10 mouse cellular contexts compared by ENCODE assay signal in the genomic region with DNA sequence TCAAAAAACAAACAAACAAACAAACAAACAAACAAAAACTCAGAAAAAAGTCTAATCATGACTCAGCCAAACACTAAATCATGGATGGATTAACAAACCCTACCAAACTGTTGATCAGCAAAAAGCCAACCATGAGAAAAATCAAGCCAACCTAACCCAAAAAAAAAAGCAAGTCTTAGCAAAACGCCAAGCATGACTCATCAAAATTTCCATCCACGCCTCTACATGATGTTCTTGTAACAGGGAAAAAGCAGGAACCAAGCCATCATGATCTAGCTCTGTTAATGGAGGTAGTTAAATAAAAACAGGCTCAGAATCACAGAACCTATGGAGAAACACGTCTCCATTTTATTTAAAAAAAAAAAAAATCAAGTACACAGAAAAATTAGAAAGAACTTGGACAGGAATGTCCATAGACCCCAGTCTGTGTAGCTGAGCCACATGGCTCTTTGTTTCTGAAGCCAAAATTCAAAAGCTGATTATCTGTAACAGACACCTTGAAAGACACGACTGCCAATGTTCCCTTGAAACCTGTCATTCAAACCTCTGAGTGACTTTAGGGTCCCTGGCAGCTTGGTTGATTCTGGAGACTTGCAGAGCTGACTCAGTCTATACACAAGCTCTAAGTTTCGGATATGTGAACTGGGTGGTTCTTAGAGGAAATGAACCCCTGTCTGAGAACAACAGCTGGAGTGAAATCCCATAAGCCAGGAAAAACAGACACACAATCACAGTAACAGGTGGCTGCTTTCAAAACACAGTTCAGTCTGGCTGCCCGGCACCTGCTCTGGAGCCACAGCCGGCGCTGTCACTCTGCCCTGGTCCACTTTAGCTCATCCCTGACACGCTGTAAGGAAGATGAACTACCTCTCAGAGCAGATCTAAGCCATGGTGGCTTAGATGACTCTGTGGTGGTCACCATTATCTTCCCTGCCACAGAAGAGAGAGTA. TPM values are rescaled to one million over a fixed set of nuclear protein-coding genes. Genes with fewer than 3 reads are reported as not detected.
DNase-seq lines count a peak whose midpoint lies in the region; ATAC-seq and TF ChIP-seq lines count a peak whose summit lies in the region.
"Had no signal": no experiment of that assay in that cellular context is flagged by ENCODE, and none has a peak within 500 bp of the region (broad histone marks: within the 10 kb centered on the region; RNA-seq: fewer than 3 reads in every experiment).

No protein-coding gene starts in this region.

- H3K9ac ChIP-seq in kidney, embryonic 16.5 days (replicated peaks; ENCODE audit: low read length) = no peak overlapping the region
- H3K9ac ChIP-seq in midbrain, embryonic 11.5 days (ENCODE audit: low read length) = no peak overlapping the region

- no peak for TF ChIP-seq POLR2A in kidney, adult 2 months (IDR thresholded peaks at IDR 0.05; ENCODE audit: low read depth, low read length)

- H3K4me3 ChIP-seq in kidney, embryonic 16.5 days (ENCODE audit: low read length) = no peak overlapping the region
- H3K4me3 ChIP-seq in kidney, adult 2 months (ENCODE audit: insufficient read depth, low read depth, low read length) = no peak overlapping the region
- H3K4me3 ChIP-seq in midbrain, embryonic 11.5 days (ENCODE audit: low read depth, low read length) = no peak overlapping the region

- no peaks in the 10 kb centered on the region for H3K36me3 ChIP-seq in kidney, embryonic 16.5 days (ENCODE audit: insufficient read depth, low read length)
- H3K36me3 ChIP-seq in kidney, adult 2 months (ENCODE audit: control insufficient read depth, insufficient read depth, low read length) = no peaks in the 10 kb centered on the region
- no peaks in the 10 kb centered on the region for H3K36me3 ChIP-seq in midbrain, embryonic 11.5 days (ENCODE audit: control insufficient read depth, insufficient read depth, low read length)

- no peak overlapping the region for H3K27ac ChIP-seq in kidney, embryonic 16.5 days (ENCODE audit: low read length)
- no peak overlapping the region for H3K27ac ChIP-seq in kidney, adult 2 months (ENCODE audit: insufficient read depth, low read depth, low read length)
- no peak overlapping the region for H3K27ac ChIP-seq in midbrain, embryonic 11.5 days (ENCODE audit: low read depth, low read length)

- DNase-seq in kidney, adult 2 months = no peak
- peak; percentile 83 for DNase-seq in NIH3T3 (ENCODE audit: low read depth)
- peak; percentile 59 for DNase-seq in gastrocnemius, postnatal 10 days
- peak; percentile 42 for DNase-seq in retina, postnatal 1 day
- DNase-seq in midbrain, embryonic 11.5 days (ENCODE audit: low spot score, missing footprints) = no peak
- no peak for DNase-seq in urinary bladder, adult 2 months (ENCODE audit: low spot score)
- DNase-seq in right cerebral cortex, postnatal 10 days (ENCODE audit: low spot score in 2 of 2) = no peak
- DNase-seq: cerebellum, adult 11-12 months; kidney, adult 18-20 months had no signal

- H3K4me1 ChIP-seq in kidney, embryonic 16.5 days (ENCODE audit: insufficient read depth, low read length) = 0 out of 2 replicates have a peak, but pooled peaks cover 4% of the 10 kb centered on the region
- H3K4me1 ChIP-seq in kidney, adult 2 months (ENCODE audit: control insufficient read depth, insufficient read depth, low read length) = no peaks in the 10 kb centered on the region
- 0 out of 2 replicates have a peak, but pooled peaks cover 2% of the 10 kb centered on the region for H3K4me1 ChIP-seq in midbrain, embryonic 11.5 days (ENCODE audit: control insufficient read depth, insufficient read depth, low read length)

- ATAC-seq in kidney, embryonic 16.5 days (ENCODE audit: low FRiP score, low TSS enrichment) = peak; percentile 75
- ATAC-seq in midbrain, embryonic 11.5 days (ENCODE audit: low FRiP score) = no peak

- 48% methylated on average over 9 of the region's 9 CpGs for WGBS in kidney, embryonic 16.5 days
- WGBS in kidney, adult 2 months = 61% methylated on average over 9 of the region's 9 CpGs
- 59% methylated on average over 9 of the region's 9 CpGs for WGBS in midbrain, embryonic 11.5 days

- no peaks in the 10 kb centered on the region for H3K27me3 ChIP-seq in kidney, embryonic 16.5 days (ENCODE audit: insufficient read depth, low read length)
- H3K27me3 ChIP-seq in kidney, adult 2 months (replicated peaks; ENCODE audit: control insufficient read depth, insufficient read depth, low read length) = no peaks in the 10 kb centered on the region
- H3K27me3 ChIP-seq in midbrain, embryonic 11.5 days (ENCODE audit: control insufficient read depth, insufficient read depth, low read length) = no peaks in the 10 kb centered on the region

- H3K4me2 ChIP-seq in kidney, embryonic 16.5 days (replicated peaks; ENCODE audit: low read depth, low read length) = no peak overlapping the region
- no peak overlapping the region for H3K4me2 ChIP-seq in midbrain, embryonic 11.5 days

- no peak for TF ChIP-seq CTCF in kidney, adult 2 months (conservative IDR thresholded peaks at IDR 0.05; ENCODE audit: insufficient read depth, insufficient read length, low read depth, low read length)

- no peaks in the 10 kb centered on the region for H3K9me3 ChIP-seq in kidney, embryonic 16.5 days (ENCODE audit: low read length)
- no peaks in the 10 kb centered on the region for H3K9me3 ChIP-seq in midbrain, embryonic 11.5 days (ENCODE audit: control insufficient read depth, low read length)

RNA-seq across cellular contexts. Expression of a gene that starts 27.0 kb away (rescaled TPM):
- 155 and 162 TPM in 2 replicates for polyA plus RNA-seq in kidney, embryonic 16.5 days (2015; fragmentation: Nextera tagmentation; extraction: Ambion mirVana)
- 16.7 and 21.9 TPM in 2 replicates for polyA plus RNA-seq in kidney, adult 2 months (2012; rRNA removed)
- 10 to 100 TPM; 74.8 to 75.2 TPM for total RNA-seq in gastrocnemius, postnatal 10 days (2021)
- polyA plus RNA-seq in midbrain, embryonic 11.5 days (2014; fragmentation: Nextera tagmentation; extraction: Ambion mirVana) = 126 and 148 TPM in 2 replicates
- polyA plus RNA-seq in urinary bladder, adult 2 months (2012; rRNA removed) = 44.2 and 48.1 TPM in 2 replicates

Comparison
In these comparisons a context has a peak if more than half of its experiments do, and no peak if none do; other contexts are left out.
1. DNase-seq: peak in NIH3T3 (single experiment), gastrocnemius, postnatal 10 days (single experiment) and retina, postnatal 1 day (single experiment); none in kidney, adult 2 months (single experiment), midbrain, embryonic 11.5 days (single experiment), urinary bladder, adult 2 months (single experiment) and right cerebral cortex, postnatal 10 days (0 of 2).